Mouse (Mus musculus): Measurements from ENCODE around the gene Spats1.
"Not testable (repeated sequence)": the region's sequence is repeated elsewhere in the genome, so short reads cannot be mapped to it uniquely, and the experiment has no call there.

Spats1 gene

GRCm38 (mm10) chr17:45447063-45447462, 28.2 kb downstream of the Spats1 start:
- DNase-seq (ENCODE audit: low read depth): no peak

DNA sequence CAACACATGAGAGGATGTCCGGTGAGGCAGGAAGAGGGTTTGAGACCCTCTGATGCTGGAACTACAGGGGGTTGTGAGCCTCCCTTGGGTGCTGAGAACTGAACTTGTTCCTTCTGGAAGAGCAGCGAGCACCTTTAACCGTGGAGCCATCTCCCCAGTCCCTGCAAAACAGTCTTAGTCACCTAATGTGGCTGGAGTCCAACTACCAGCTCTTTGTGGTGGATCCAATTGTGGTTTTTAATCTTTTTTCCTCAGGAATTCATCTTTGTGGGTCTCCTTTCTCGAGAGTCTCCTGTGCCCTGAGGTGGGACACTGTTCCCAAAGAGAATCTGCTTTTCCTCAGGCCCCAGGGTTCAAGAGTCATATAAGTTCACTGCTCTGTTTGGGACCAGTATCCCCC, 29.3 kb downstream of the Spats1 start:
- no peak for DNase-seq (ENCODE audit: low read depth)

DNA sequence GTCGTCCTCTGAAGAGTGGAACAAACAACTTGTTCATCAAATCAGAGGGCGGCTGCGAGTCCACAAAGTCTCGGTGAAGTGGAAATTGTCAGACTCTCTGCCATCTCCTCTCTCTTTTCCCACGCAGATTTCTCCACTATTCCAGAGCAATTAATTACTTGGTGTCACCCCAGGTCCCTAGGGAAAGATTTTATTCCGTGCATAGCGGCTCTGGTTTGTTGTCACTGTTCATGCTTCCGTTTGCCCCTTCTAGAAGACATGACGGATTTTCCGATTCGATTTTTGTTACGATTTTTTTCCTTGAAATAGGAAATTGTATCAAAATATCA, 41.0 kb downstream of the Spats1 start:
- DNase-seq (ENCODE audit: low read depth): no peak

GRCm38 (mm10) chr17:45433419-45434261, 41.6 kb downstream of the Spats1 start, which contains the start of gene Cdc5l:
Cdc5l (minus strand) TSS chr17:45433737.
- peak; percentile 98 for DNase-seq (ENCODE audit: low read depth)

- no peak for DNase-seq (ENCODE audit: low read depth)
These were observed 42.4 kb downstream of the Spats1 start for GRCm38 (mm10) chr17:45432706-45433398.

GRCm38 (mm10) chr17:45432007-45432406, 43.2 kb downstream of the Spats1 start:
- no peak for DNase-seq (ENCODE audit: low read depth)

GRCm38 (mm10) chr17:45417387-45417786, 57.8 kb downstream of the Spats1 start:
- DNase-seq (ENCODE audit: low read depth): no peak

- not testable (repeated sequence) for DNase-seq (ENCODE audit: low read depth)
These were observed 63.6 kb downstream of the Spats1 start for GRCm38 (mm10) chr17:45411617-45412016.

- DNase-seq (ENCODE audit: low read depth): no peak
These were observed 66.5 kb downstream of the Spats1 start for GRCm38 (mm10) chr17:45408719-45409118.

- no peak for DNase-seq (ENCODE audit: low read depth)
These were observed 68.9 kb downstream of the Spats1 start for GRCm38 (mm10) chr17:45406281-45406680.

GRCm38 (mm10) chr17:45403207-45403606, 72.0 kb downstream of the Spats1 start:
- peak; percentile 66 for DNase-seq (ENCODE audit: low read depth)

DNA sequence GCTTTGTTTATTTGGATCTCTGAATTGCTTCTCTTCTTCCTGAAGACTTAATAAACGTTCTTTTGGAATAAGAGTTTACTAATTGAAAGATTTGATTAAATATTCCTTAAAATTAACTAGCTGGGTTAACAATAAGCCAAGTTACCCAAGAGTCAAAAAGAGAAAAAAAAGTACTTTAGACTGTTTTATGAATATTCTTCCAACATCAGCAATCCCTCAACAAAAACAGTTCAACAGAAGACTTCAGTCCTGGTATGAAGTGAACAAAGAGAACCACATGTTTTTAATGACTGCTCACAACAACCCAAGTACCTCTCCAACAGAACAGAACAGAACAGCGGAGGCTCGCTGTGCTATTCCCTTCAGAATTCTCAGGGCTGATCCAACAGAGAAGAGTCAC, 72.6 kb downstream of the Spats1 start:
- DNase-seq (ENCODE audit: low read depth): no peak

GRCm38 (mm10) chr17:45402126-45402525, 73.1 kb downstream of the Spats1 start:
- no peak for DNase-seq (ENCODE audit: low read depth)

DNA sequence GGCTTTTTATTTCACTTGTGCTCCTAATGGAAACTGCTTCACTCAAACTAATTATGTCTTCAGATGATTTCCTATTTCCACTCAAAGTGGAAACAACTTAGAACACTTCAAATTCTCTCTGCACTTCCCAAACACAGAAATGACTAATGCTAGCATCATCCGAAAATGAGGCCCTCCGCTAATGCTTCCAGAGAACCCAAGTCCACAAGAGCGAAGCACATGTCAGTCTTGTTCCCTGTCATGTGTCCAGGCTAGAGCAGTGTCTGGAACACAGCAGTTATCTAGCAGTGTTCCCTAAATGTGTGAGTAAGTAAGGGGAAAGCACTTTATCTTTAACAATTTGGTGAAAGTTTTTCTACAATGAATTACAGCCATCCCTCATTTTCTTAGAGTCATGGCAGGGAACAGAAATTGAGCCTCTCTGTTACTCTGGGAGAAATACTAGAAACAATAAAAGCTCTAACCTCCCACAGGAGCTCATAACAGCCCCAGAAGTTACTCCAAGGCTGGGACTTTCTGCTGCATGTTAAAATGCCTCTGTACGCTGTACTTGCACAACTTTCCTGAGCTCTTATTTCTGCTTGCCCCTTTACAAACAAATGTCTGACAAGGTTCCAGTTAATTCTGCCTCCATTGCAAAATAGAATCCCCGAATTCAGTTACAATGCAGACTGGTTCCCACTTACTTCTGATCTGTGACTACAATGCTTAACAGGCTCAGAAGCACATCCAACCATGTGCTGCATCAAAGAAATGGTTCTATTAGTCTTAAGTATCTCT, 73.9 kb downstream of the Spats1 start:
- DNase-seq (ENCODE audit: low read depth): no peak

DNA sequence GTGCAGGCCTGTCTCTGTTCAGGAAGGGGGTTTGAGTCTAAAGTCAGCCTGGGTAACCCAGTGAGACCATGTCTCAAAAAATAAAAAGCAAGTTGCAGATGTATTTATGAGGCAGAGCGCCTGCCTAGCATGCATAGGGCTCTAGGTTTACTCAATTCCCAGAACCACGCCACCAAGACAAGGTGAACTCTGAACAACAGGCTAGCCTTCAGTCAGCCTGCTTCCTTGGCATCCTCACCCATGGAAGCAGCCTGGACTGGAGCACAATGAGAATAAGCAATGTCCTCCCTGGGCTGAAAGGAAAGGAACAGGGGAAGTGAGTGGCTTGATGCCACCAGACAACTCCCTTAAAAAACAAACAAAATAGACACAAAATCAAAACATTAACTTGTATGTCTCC, 77.2 kb downstream of the Spats1 start:
- no peak for DNase-seq (ENCODE audit: low read depth)

DNA sequence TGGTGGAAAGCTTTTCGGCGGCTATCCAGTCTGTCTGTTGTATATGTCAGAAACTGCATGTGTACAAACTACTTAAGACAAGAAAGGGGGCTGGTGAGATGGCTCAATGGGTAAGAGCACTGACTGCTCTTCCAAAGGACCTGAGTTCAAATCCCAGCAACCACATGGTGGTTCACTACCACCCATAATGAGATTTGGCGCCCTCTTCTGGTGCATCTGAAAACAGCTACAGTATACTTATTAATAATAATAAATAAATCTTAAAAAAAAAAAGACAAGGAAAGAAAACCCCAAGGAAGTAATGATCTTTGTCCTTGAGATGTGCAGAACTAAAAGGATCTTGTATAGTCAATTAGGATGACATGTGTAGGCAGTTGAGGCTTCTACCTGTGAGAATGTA, 77.7 kb downstream of the Spats1 start:
- DNase-seq (ENCODE audit: low read depth): no peak

DNA sequence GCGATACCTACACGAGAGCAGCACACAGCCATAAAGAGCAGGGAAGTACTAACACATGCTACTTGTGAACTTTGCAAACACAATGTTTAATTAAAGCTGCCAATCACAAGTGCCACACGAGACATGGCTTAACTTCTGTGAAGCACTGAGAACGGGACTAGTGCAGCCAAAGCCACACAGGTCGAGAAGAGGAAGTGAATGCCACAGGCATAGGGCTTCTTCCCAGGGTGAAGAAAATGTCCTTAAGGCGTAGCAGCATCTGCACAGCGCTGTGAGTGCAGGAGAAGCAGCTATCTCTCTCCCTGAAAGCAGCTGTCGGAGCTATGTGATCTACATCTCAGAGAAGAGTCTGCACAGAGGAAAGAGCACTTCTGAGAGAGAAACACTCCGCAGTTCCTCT, 80.6 kb downstream of the Spats1 start:
- DNase-seq (ENCODE audit: low read depth): no peak

DNA sequence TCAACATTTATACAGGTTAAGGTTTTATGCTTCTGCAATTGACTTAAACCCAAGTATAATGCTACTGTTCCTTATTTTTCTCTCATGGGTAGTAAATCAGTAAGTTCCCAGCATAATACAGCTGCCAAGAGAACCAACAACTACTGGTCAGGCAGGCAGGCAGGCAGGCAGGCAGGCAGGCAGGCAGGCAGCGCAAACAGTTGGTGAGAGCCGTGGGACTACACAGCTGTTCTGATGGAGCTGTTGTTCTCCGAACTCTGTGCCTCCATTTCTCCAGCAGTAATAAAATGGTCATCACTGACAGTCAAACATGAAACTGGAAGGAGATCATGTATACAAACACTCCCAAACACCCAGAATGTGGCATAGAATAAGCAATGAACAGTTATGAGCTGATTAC, 81.5 kb downstream of the Spats1 start:
- DNase-seq (ENCODE audit: low read depth): no peak
